Mouse (Mus musculus) T-helper 17 cell (primary cell): ENCODE data around the gene Mx1.

Experiments used
- in situ Hi-C, 2 experiments: fragments of 300-600 bp; cut with MboI, MseI; formaldehyde crosslinking; loops; 1 replicate in 1 of 2; 2 replicates in 1 of 2; pipeline ENCODE4 v1.15.1; 2025; ENCODE audit warnings: high pct_unique_total_duplicates in 2 of 2

Gene Mx1

DNA sequence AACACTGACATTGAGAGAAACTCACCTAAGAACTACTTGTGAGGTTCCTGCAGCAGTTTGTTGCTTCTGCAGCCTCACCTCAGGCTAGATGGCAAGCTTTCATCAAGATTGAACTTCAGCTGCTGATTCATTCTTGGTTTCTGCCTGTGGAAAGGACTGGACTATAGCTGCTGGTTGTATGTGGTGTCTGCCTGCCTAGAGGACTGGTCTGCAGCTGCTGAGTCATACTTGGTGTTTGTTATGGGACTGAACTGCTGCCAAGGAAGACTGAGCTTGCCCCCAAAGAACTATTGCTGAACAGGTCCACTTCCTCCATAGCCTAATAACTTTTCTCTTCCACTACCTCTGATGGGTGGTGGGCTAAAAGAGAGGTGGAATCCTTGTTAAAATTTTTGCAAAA is 15.3 kb downstream of the Mx1 start:
- in situ Hi-C loops, result loop anchor here in 1 of 2 experiments (5.0 kb wide), 1 partner anchor 145 kb away; no protein-coding TSS in a partner anchor

DNA sequence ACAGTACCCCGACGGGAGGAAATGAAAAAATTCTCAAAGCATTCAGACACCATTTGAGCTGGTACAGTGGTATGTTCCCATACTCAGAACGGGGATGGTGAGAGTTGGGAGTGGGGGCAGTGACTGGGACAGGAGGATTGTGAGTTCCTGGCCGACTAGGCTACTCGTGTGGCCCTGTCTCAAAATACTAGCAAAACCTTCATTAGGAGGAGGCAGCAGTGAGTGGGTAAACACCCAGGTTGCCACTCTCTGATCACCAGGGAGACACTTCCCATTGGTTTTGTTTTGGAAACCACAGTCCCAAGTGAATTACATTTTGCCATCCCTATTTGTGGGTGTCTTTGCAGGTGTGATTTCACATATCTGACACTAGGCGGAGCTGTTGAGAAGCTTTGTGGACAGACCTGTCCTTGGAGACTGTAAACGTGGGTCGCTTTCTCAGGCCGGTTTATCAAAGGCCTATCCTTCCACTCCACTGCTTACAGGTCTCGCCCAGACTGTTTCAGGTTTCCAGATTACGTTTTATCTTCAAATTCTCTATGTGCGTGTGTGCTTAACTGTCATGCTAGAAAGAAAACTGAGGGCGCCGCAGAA is 18.9 kb downstream of the Mx1 start:
- in situ Hi-C loops, result loop anchor here in 1 of 2 experiments (5.0 kb wide), 1 partner anchor 69 kb away; the partner anchor contains the start of gene Fam3b

DNA sequence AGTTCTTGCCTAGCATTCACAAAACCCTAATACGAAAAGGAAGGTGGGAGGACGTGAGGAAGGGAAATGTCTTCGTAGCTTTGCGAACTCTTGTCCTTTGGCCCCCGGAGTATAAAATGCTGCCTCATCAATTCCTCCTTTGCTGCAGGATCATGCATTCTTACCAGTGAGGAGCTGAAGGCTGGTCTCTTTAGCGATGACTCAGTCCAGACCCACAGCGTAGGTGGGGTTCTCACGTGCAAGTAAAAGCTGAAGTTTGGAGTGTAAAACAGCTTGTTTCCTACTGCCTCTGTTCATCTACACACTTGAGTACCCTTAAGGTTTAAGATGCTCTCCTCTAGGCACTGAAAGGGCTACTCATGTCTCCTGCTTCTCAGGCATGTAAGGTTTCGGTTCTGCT is 20.7 kb downstream of the Mx1 start:
- in situ Hi-C loops, result loop anchor here in 1 of 2 experiments (5.0 kb wide), 1 partner anchor 70 kb away; the partner anchor contains the start of gene Fam3b

DNA sequence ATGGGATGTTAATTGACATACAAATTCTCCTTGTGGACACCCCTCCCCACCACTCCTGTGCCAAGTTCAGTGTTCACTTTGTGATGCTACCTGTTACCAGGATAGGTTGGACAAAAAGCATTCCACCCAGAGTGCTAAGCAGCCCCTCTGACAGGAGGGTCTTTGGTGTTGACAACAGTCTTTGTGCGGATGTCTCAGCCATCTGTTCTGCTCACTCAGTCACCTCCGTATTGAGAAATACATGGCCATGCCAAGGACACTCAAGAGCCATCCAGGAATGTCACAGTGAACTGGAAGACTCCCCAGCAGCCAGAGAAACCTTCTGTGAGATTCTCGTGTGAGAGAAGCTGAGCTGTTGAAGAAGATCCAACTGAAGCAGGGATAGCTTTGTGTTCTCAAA is 24.5 kb downstream of the Mx1 start:
- in situ Hi-C loops, result loop anchor here in 1 of 2 experiments (5.0 kb wide), 1 partner anchor 159 kb away; no protein-coding TSS in a partner anchor

DNA sequence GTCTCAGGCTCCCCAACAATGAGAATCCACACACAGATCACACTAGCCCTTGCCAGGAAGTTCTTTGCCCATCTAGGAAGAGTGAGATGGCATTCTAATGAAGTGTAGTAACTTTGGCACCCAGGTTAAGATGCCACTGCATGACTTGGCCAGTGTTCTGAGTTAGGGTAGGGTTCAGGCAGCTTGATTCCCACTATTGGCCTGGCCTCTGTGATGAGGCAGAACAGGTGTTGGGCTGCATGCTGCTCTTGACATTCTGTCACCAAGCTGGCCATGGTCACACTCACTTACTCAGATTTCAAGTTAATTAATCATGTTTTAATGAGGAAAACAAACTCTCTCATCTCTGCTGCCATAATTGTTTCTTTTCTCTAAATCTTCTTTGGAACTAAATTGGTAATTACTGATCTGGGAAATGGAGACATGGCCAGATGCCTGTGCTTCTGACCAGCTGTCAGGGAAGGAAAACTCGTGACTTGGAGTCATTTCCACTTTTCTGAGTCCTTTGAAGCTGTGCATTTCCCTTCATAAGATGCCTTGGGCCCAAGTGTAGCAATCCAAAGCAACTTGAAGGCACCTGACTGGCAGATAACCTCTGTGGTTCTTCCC is 25.2 kb downstream of the Mx1 start:
- in situ Hi-C loops, result loop anchor here in 1 of 2 experiments (5.0 kb wide), 1 partner anchor 160 kb away; no protein-coding TSS in a partner anchor

DNA sequence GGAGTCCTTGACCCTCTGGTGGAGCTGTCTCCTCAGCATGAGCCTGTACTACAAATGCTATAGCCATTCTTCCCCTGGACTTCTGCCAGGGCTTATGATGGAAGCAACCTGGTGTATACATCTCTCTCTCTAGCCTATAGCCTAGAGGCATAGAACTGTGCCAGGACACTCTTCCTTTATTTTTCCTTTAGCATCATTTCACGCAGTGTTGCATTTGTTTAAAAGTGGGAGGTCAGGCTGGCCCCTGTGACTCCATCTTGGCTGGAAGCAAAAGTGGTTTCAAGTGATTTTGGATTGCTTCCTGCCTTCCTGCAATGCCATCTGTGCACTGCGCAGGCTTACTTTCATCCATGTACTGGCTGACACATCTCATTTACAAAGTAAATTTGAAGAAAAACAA is 28.5 kb downstream of the Mx1 start:
- in situ Hi-C loops, result no loop called here

DNA sequence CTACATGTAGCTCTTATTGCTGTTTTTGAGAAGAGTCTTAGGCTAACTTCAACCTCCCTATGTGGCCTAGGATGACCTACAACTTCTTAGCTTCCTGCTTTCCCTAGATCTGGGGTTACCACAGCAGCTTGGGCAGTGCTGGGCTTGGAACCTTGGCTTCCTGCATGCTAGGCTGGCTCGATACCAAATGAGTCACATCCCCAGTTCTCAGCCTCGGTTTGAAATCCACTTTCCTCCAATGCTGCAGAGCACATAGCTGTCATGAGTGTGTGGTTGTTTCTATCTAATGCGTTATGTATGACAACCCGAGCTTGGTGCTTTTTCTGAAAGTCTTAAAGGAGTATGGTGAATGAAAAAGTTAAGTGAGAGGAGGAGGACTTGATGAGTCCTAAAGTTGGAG is 31.4 kb downstream of the Mx1 start:
- in situ Hi-C loops, result no loop called here

DNA sequence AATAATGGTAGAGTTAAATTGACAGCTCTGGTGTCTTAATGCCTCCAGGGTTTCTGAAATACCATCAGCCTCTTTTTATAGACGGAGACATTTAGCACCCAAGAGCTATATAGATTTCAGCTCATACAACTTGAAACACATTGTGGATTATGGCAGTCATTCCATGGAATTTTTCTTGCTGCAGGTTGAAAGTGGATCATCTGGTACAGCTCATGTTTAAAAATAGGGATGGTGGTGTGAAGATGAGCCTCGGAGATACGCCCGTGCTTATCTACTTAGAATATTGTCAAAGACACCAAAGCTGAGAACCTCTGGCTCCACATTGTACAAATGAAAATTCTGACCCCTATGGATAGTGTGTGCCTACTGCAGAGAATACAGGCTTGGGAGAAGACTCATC is 32.6 kb downstream of the Mx1 start:
- in situ Hi-C loops, result no loop called here

DNA sequence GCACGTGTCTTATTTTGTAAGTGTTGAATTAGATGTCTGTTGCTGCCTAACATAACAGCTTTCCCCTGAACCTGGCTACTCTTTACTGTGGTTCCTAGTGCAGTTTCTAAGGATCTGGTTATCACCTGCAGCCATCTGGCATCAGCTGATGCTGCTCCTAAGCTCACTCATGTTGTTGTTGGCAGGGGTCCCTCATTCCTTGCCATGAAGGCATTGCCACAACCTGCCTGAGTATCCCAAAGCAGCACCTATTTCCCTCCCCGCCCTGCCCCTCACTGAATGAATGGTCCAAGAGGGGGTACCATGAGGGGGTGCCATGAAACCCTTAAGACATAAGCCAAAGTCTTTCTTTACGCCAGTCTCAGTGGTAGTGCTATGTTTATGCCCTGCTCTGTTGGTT is 34.7 kb downstream of the Mx1 start:
- in situ Hi-C loops, result no loop called here

DNA sequence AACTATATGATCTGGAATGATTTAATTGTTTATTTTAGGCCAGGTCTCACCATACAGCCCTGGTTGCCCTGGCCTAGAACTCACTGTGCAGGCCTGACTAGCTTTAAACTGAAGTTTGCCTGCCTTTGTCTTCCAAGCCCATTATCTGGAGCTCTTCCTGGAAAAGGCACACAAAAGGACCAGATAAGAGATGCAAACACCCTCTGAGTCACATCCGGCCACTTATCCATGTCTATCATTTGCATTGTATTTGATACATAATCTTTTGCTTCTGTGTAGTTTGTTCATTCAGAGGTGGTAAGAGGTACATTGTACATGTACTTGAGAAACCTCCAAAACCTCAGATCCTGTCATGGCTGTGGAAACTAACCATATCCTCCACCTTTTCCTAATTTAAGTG is 39.1 kb downstream of the Mx1 start:
- in situ Hi-C loops, result no loop called here

DNA sequence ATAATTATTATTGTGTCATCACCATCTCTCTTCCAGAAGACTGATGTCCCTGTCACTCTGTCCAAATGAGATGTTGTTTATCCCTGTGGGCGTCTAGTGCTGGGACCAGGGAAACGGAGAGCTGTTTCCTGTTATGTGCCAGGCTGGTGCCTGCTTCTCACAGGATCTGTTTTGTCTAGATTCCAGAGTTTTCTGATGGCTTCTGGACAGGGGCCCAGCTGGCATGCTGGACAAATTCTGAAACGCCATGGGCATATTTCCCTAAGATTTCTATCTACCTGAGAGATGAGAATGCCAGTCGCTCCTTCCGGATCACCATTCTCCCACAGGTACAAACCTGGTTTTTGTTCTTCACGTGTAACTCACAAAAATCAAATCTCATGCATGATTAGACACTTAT is 41.0 kb downstream of the Mx1 start:
- in situ Hi-C loops, result no loop called here

DNA sequence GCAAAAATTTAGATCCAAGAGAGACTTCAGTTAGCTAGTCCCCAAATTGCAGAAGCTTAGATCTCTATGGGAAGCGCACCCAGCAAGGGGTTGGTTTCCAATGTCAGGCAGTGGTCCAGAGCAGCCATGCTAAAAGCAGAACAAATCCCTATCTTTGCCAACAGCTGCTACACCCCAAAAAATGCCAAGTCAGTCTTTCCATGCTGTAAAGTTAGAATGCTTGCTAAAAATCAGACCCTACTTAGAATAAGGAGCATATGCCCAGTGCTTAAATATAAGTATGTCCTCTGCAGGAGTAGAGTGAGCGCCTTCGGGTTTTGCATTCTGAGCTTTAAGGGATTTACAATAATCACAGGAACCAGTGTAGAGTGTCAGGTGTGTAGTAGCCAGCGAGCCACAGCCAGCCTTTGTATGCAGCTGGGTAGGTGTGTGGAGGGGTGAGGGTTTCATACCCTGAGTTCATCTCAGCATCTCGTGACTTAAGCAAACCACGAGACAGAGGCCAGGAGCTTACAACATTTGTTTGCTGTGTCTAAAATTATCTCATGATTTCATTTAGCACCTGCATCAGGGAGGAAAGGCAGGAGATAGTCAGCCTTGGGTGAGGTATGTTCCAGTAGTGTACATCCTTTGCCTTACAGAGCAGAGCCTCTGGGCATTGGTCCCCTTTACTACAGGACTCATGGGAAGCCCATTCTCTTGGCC is 43.8 kb downstream of the Mx1 start:
- in situ Hi-C loops, result no loop called here

DNA sequence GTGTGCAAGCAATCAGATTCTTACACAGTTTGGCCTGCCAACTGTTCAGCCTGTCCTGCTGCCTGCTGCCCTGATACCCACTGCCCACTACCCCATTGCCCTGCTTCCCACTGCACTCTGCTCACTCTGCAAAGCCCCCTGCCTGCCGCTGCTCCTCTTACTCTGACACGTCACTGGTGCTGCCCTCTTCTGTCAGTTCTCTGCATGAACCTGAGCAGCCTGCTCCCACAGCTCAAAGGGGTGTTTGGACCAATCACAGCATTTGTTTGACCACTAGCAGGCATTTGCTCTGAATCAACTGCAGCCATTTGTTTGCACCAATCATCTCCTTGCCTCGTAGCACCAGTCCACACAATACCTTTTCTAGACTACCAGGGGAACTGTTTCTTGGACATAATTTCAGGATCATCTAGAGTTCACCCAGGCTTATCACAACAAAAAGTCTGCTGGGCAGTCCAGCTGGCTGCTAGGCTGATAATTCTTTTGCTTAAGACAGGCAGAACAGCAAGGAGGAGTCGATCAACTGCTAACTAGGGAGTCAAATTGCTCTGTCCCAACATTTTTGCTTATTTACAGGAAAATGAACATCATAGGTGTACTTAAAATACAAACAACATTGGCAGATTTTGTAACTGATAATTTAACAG is 44.7 kb downstream of the Mx1 start:
- in situ Hi-C loops, result no loop called here

DNA sequence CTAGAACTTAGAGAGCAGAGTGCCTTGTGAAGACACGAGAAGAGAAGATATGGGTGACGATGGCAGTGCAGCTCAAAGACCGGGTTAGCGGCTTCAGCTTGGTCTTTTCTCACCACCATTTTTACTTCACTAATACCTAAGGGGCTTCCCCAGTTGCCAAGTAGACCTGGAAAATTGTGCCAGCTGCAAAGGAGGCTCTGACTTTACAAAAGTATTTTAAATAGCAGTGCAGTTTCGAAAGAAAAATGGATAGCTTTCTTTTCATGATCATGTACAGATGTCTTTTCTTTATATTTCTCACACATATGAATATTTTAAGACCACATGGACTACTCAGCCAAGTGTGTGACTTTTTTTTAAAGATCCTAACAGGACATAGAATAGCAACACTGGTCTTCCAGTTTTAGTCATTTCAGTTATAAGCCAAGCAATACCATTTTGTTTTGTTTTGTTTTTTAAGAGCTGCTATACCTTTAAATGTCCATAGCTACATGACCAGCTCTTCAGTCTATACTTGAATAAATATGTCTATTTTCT is 57.2 kb downstream of the Mx1 start:
- in situ Hi-C loops, result no loop called here

DNA sequence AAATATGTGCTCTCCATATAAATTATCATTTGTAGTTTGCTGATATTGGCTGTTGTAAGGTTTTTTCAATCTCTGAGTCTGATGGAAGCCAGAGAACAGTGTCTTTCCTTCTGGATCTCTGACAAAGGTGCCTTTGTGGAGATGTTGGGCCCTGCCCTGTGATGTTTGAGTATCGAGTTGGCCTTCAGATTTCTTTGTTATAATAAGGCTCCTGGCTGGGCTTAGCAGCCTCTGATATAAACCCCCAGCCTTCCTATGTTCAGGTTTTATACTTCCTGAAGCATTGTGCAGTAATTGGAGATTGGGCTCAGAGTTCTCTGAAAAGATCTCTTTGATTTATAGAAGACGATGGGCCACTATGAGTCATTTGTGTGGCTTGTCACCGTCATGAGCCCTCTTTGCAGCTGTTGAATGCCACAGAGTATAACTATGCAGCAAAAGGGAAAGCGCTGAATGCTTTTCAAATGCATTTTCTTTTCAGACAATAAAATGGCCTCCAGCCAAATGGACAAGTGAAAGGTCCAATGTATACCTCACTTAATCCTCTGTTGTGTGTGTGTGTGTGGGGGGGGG is 60.4 kb downstream of the Mx1 start:
- in situ Hi-C loops, result no loop called here

DNA sequence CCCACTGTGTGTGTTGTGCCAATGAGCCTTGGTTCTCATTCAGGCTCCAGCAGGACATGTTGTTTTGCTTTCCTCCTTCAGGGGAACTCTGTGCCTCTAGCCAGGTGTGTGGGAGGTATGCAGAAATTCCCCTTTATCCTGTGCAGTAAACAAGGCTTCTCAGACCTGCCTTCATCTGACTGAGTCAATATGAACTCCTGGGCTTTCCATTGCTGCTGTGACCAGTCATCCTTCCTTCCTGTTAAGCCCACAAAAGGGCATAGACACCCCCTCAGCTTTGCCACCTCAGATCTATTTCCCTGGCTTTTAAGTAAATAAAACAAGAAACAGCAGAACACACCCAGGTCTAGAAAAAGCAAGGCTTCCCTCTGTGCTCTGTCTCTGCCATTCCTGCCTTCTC is 61.0 kb downstream of the Mx1 start:
- in situ Hi-C loops, result no loop called here

DNA sequence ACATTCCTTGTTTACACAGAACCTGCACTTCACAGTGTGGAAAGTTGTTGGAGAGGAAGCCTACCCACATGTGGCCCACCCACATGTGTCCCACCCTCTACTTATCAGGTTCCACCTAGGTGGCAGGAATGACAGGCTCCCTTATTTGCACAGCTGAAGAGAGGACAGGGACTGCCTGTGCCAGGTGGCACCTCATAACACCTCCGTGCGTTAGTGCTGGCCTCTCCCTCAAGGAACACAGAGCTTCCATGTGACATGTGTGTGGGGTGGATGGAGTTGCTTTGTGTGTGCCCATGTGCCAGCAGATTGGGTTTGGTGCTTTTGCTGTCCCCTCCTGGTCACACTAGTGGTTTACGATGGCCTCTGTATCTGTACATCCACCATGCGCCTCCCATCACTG is 62.7 kb downstream of the Mx1 start:
- in situ Hi-C loops, result no loop called here

DNA sequence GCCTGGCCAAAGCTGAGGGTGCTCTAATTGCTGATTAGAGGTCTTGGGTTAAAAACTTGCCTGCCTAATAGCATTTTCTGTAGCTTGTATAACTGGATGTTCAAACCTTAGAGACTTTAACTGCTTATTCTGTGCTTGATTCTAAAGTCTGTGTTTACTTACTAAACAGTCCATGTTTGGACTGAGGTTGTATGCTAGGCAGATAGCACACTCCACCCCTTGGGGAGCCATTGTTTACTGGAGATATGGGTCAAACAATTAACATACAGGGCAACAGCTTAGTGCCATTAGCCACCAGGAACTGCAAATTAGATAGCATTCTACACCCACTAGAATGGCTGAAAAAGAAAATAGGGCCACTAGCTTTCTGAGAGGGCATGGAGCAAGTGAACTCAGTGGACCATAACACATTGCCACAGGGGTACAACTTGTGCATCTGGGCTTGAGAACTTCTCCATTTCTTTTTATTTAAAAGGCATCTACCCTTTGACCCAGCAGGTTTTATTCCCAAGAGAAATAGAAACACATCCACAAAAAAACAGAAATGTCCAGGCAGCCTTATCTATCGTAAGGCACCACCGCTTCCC is 64.7 kb downstream of the Mx1 start:
- in situ Hi-C loops, result no loop called here
